Mouse (Mus musculus): Measurements from ENCODE around the gene Il9. TPM values are rescaled to one million over a fixed set of nuclear protein-coding genes. Genes with fewer than 3 reads are reported as not detected.

Il9 gene
- total RNA-seq, 2 experiments from 2014 or later = not detected

Other genes starting within 250 kb of the Il9 start
- gene Neurog1, start 230.1 kb downstream of the Il9 start, total RNA-seq (2021) = under 1 TPM in 1 of 2 experiments, not detected in 1; 0.35 TPM
- 100 to 1,000 TPM; 140 to 160 TPM for gene Cxcl14, start 185.7 kb downstream of the Il9 start, total RNA-seq (2021)
- not detected for gene Gm3045, start 55.7 kb downstream of the Il9 start, total RNA-seq (2021)
- under 1 TPM in 1 of 2 experiments, not detected in 1; 0.23 TPM for gene Slc25a48, start 43.9 kb downstream of the Il9 start, total RNA-seq (2021)
- 10 to 100 TPM; 10.5 to 10.6 TPM for gene Fbxl21, start 40.2 kb upstream of the Il9 start, total RNA-seq (2021)
- gene Lect2, start 66.3 kb upstream of the Il9 start, total RNA-seq (2021) = not detected
- 1 to 10 TPM; 3.4 to 4.0 TPM for gene Tgfbi, start 127.3 kb upstream of the Il9 start, total RNA-seq (2021)
- gene Smad5, start 220.8 kb upstream of the Il9 start, total RNA-seq (2021) = 10 to 100 TPM; 22.7 TPM

Data from left cerebral cortex, adult 18-20 months (tissue).